Mouse (Mus musculus) limb, embryonic 14.5 days (tissue): ENCODE measurements around the gene Grb14. TPM values are rescaled to one million over a fixed set of nuclear protein-coding genes. Genes with fewer than 3 reads are reported as not detected.

Experiments
- ATAC-seq: fragments of 200-750 bp; cut with Nextera tagmentation; 2 replicates; pipeline ENCODE4 v1.8.0; 2017; ENCODE audit warnings: low read depth, moderate number of reproducible peaks, moderate TSS enrichment; ENCODE audit not compliant: low FRiP score
- DNase-seq: peaks from one replicate; pipeline ENCODE4 v3.0.0-alpha.2; 2015; ENCODE audit warnings: low spot score
- H3K27ac ChIP-seq: fragments of 300-500 bp; sonication (generic); replicated peaks from 2 replicates; pipeline ENCODE4 v1.5.1; 2014; ENCODE audit warnings: low read depth, mild to moderate bottlenecking, low read length, moderate library complexity, mixed read lengths
- H3K27me3 ChIP-seq: fragments of 300-500 bp; sonication (generic); 2 replicates; pipeline ENCODE4 v1.6.1; 2014; ENCODE audit warnings: low read length, mixed read lengths; ENCODE audit not compliant: control insufficient read depth, insufficient read depth
- H3K36me3 ChIP-seq: fragments of 300-500 bp; sonication (generic); 2 replicates; pipeline ENCODE4 v1.6.1; 2014; ENCODE audit warnings: mild to moderate bottlenecking, low read length, moderate library complexity, mixed read lengths; ENCODE audit not compliant: control insufficient read depth, insufficient read depth
- H3K4me1 ChIP-seq: fragments of 300-500 bp; sonication (generic); 2 replicates; pipeline ENCODE4 v1.6.1; 2014; ENCODE audit warnings: antibody characterized with exemption, low read length, mixed read lengths; ENCODE audit not compliant: control insufficient read depth, insufficient read depth
- H3K4me2 ChIP-seq: fragments of 300-500 bp; sonication (generic); replicated peaks from 2 replicates; pipeline ENCODE4 v1.6.1; 2014; ENCODE audit warnings: low read depth, mild to moderate bottlenecking, low read length, moderate library complexity; ENCODE audit not compliant: severe bottlenecking
- H3K4me3 ChIP-seq: fragments of 300-500 bp; sonication (generic); replicated peaks from 2 replicates; pipeline ENCODE4 v1.5.1; 2014; ENCODE audit warnings: low read length
- H3K9ac ChIP-seq: fragments of 300-500 bp; sonication (generic); 2 replicates; pipeline ENCODE4 v1.6.1; 2014; ENCODE audit warnings: mild to moderate bottlenecking, low read depth, low read length, moderate library complexity; ENCODE audit not compliant: severe bottlenecking
- H3K9me3 ChIP-seq: fragments of 300-500 bp; sonication (generic); 2 replicates; pipeline ENCODE4 v1.6.1; 2016; ENCODE audit warnings: low read length; ENCODE audit not compliant: control insufficient read depth
- POLR2A ChIP-seq: fragments of 200-500 bp; IDR thresholded peaks from 2 replicates; pipeline ENCODE4 v1.8.0; 2012; ENCODE audit warnings: inconsistent platforms, mild to moderate bottlenecking, moderate library complexity, borderline replicate concordance; ENCODE audit not compliant: insufficient read depth, insufficient read length; ENCODE audit errors: extremely low read depth
- WGBS: fragments of 180-500 bp; shearing (Covaris S2); extraction: QIAGEN DNeasy Blood & Tissue Kit; methylation state at CpG from one replicate; pipeline ENCODE4 v1.1.7; 2014; 5-methylcytosine and 5-hydroxymethylcytosine counted together
- polyA plus RNA-seq, 2 experiments: library from polyadenylated mRNA; depleted of rRNA in 1 of 2; stranded (reverse) in 1 of 2; unstranded in 1 of 2; fragments of >200 nt; fragmentation: Nextera tagmentation in 1 of 2; extraction: Ambion mirVana in 1 of 2; gene quantifications; 2 replicates each; pipeline versions ENCODE4 v1.2.1 to v1.2.3; 2012 to 2014

Grb14 gene
- polyA plus RNA-seq, 2 experiments, result 3.3 to 6.5 TPM

DNA sequence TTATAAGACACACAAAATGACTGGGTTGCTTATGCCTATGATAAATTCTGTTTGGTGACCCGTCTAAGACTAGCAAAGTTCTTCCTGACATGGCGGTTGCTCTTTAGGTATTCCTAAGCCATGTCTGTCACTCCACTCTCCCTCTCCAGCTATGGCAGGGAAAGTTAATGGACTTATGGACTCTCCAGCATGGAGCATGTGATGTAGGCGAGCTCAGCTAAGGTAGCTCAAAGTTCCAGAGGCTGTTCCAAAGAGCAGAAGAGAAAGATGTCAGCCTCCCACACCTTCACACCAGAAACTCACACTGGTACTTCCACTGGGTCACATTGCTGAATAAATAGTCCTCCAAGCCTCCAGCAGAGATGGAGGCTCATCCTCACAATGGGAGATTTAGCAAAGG, 22.2 kb downstream of the Grb14 start:
- no peak for TF ChIP-seq POLR2A
- Histone ChIP-seq H3K9ac (no peak overlapping the region), H3K36me3 (no peaks in the 10 kb centered on the region), H3K9me3 (no peaks in the 10 kb centered on the region), H3K27ac (no peak overlapping the region), H3K4me2 (no peak overlapping the region), H3K4me3 (no peak overlapping the region), H3K27me3 (no peaks in the 10 kb centered on the region), H3K4me1 (no peaks in the 10 kb centered on the region)
- 92% methylated on average over 3 of the region's 3 CpGs for WGBS
- no peak for DNase-seq
- no peak for ATAC-seq

DNA sequence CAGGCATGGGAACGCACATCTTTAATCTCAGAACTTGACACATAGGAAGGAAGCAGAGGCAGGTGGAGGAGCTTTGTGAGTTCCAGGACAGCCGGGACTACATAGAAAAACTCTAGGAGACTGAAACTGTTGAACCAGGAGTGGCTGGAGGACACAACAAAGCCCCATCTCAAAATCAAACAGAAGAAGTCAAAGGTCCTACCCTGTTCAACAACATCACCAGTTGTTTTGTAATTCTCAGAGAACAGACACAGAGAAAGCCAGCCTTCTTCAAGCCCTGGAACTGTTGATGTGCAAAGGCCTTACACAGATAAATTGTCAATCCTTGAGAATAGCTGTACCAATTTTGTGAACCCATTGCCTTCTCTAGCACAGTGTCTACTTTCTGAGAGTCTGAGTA, 29.7 kb downstream of the Grb14 start:
- no peaks in the 10 kb centered on the region for H3K36me3 ChIP-seq
- H3K4me3 ChIP-seq, result no peak overlapping the region
- H3K27ac ChIP-seq, result no peak overlapping the region
- TF ChIP-seq POLR2A, result no peak
- ATAC-seq (no peak), DNase-seq (no peak)
- H3K9me3 ChIP-seq, result no peaks in the 10 kb centered on the region
- H3K4me2 ChIP-seq, result no peak overlapping the region
- no peaks in the 10 kb centered on the region for H3K27me3 ChIP-seq
- no peaks in the 10 kb centered on the region for H3K4me1 ChIP-seq
- WGBS, result 88% methylated on average over 2 of the region's 2 CpGs
- no peak overlapping the region for H3K9ac ChIP-seq

DNA sequence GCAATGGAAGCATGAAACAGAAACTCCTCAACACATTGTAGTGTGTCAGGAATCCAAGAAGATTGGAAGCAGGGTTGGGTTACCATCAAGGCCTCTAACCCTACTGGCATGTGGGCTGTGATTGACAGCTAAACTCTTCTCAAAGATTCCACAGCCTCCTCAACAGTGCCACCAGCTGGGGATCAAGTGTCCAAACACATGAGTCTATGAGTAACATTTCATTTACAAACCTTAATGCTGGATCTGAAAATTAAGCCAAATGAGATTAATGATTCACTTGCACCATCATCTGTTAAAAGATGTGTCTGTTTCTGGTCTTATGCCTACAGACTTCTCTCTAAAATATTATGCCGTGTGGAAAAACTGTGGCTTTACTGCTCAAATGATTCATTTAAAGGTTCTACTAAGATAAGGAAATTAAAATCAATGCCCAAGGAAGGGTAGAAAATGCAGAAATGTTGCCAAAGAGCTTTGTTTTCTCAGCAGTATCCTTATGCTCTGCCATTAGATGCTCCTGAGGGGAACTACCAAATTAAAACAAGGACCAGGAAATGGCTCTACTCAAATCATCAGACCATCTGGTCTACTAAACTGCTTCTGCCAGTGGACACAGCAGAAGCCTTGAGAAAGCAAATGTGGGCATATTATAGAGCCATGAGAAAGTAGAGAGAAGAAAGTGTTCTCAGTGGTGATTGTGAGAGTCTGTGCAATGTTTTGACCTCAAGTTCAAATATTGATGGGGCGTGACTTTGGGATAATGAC, 35.2 kb downstream of the Grb14 start:
- no peaks in the 10 kb centered on the region for H3K9me3 ChIP-seq
- TF ChIP-seq POLR2A, result no peak
- H3K27ac ChIP-seq, result no peak overlapping the region
- H3K27me3 ChIP-seq, result no peaks in the 10 kb centered on the region
- no peaks in the 10 kb centered on the region for H3K4me1 ChIP-seq
- H3K4me2 ChIP-seq, result no peak overlapping the region
- H3K36me3 ChIP-seq, result no peaks in the 10 kb centered on the region
- no peak overlapping the region for H3K4me3 ChIP-seq
- no peak for DNase-seq
- 96% methylated on average over 2 of the region's 2 CpGs for whole genome bisulfite sequencing
- no peak overlapping the region for H3K9ac ChIP-seq
- no peak for ATAC-seq

DNA sequence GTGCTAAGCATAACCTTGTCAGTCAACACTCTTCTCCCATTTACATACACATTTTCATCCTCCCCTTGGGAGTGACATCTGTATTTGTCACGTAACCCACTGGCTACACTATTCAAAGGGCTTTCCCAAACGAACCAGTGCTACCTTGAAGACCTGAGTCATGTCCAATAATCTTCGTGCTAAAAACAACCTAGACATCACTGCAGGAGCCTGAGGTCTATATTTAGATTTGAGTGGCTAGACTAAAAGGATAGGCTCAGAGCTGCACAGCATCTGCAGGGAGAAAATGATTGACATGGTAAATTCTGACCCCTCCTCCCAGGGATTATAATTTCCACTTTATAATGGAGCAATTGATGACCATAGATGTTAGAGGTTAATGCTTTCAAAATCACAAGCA, 37.0 kb downstream of the Grb14 start:
- Histone ChIP-seq H3K27me3 (no peaks in the 10 kb centered on the region), H3K36me3 (no peaks in the 10 kb centered on the region), H3K27ac (no peak overlapping the region), H3K4me3 (no peak overlapping the region), H3K4me2 (no peak overlapping the region), H3K9ac (no peak overlapping the region), H3K4me1 (no peaks in the 10 kb centered on the region), H3K9me3 (no peaks in the 10 kb centered on the region; the same call in 1 of the 2 replicates)
- DNase-seq, result no peak
- no peak for TF ChIP-seq POLR2A
- no peak for ATAC-seq
- WGBS, result 75% methylated on average over 3 of the region's 3 CpGs

DNA sequence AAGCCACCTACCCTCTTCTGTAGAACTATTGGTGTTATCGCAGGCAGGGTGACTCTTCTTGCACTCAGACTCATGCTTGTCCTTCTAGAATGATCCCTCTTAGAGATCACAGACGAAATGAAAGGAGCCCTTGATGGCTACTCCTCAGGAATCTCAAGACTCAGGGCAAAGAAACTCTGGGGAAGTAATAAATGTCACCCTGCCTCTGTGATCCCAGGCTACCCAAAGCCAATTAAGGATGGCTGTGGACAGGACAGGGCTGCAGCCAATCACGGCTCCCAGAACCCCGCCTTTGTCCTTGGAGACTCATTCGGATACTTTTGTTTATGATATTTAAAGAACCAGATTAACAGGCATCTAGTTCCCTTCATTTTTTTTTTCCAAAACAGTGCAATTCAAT, 49.2 kb downstream of the Grb14 start:
- no peaks in the 10 kb centered on the region for H3K36me3 ChIP-seq
- H3K4me3 ChIP-seq, result no peak overlapping the region
- no peak overlapping the region for H3K4me2 ChIP-seq
- no peaks in the 10 kb centered on the region for H3K27me3 ChIP-seq
- no peaks in the 10 kb centered on the region for H3K4me1 ChIP-seq
- TF ChIP-seq POLR2A, result no peak
- H3K9me3 ChIP-seq, result no peaks in the 10 kb centered on the region
- ATAC-seq (no peak), DNase-seq (no peak)
- no peak overlapping the region for H3K9ac ChIP-seq
- 44% methylated on average over 5 of the region's 5 CpGs for WGBS
- no peak overlapping the region for H3K27ac ChIP-seq

DNA sequence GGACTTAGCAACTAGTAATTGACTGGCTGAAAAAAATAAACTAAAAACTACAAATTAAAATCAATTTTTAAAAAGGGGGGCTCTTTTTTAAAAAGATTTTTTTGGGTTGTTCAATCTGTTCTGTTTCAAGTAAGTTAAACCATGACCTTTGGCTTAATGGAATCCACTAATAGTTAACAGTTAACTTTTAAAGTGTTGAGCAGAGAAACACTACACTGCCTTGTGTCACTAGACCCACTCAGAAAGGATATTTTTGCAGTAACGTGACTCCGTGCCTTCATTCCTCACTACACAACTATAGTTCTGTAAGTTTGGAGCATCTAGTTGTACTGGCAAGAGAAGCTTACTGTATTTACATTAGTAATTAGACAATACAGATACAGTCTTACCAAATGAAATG, 50.2 kb downstream of the Grb14 start:
- 45% methylated on average over 2 of the region's 2 CpGs for WGBS
- Histone ChIP-seq H3K9me3 (no peaks in the 10 kb centered on the region), H3K9ac (no peak overlapping the region), H3K4me2 (no peak overlapping the region), H3K36me3 (no peaks in the 10 kb centered on the region), H3K4me1 (no peaks in the 10 kb centered on the region), H3K27me3 (no peaks in the 10 kb centered on the region), H3K4me3 (no peak overlapping the region), H3K27ac (no peak overlapping the region)
- TF ChIP-seq POLR2A, result no peak
- DNase-seq, result no peak
- no peak for ATAC-seq
